Mouse (Mus musculus) E14TG2a.4 (cell line): ENCODE data around the gene Neurod1.

ENCODE experiments used
- H3K27me3 ChIP-seq: 2 replicates; pipeline ENCODE4 v1.6.1; 2014; ENCODE audit warnings: low read length, control low read depth; ENCODE audit not compliant: insufficient read depth
- H3K36me3 ChIP-seq: 2 replicates; pipeline ENCODE4 v1.6.1; 2014; ENCODE audit warnings: low read length, control low read depth; ENCODE audit not compliant: insufficient read depth
- H3K4me1 ChIP-seq: replicated peaks from 2 replicates; pipeline ENCODE4 v1.6.1; 2014; ENCODE audit warnings: low read depth, low read length, control low read depth
- H3K4me3 ChIP-seq: replicated peaks from 2 replicates; pipeline ENCODE4 v1.5.1; 2014; ENCODE audit warnings: mild to moderate bottlenecking, low read length
- H3K9me3 ChIP-seq: 2 replicates; pipeline ENCODE4 v1.6.1; 2014; ENCODE audit warnings: low read length, control low read depth
- CTCF ChIP-seq: conservative IDR thresholded peaks from 2 replicates; pipeline ENCODE4 v1.5.1; 2014; ENCODE audit warnings: low read length
- NANOG ChIP-seq: IDR thresholded peaks from 2 replicates; pipeline ENCODE4 v1.6.1; 2014; ENCODE audit warnings: borderline replicate concordance, low read length, mixed read lengths
- POU5F1 ChIP-seq: IDR thresholded peaks from 2 replicates; pipeline ENCODE4 v1.6.1; 2014; ENCODE audit warnings: low read length, borderline replicate concordance

Neurod1 gene

DNA sequence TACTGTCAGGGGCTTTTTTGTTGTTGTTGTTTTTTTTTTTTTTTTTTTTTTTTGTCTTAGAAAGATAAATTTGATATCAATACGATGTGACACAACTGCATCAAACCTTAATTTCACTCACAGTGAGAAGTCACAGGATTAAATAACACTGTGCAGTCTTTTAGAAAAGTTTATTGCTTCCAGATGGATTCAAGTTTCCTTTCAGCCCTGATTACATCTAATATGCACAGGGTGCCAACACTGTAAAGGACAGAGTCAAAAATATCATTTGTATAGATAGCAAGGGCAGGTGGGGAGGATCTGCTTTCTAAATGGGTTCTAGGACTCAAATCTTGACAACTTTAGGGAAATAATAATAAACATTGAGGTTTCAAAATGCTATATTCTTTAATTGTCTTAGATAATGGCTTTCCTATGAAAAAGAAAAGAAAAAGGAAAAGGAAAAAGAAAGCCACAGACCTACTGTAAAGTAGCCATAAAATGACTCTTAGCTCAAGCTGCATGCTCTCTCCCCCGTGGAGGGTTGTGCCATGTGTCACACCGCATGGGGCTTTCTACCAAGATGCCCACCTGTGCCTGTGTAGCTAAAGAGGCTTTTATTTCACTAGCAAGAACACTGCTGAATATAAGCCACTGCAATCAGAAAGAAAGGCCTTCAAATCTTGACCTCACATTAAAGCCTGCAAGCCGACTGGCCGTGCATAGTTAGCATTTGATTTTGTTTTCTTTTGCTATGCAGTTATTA is 50.7 kb downstream of the Neurod1 start:
- Histone ChIP-seq H3K9me3 (no peaks in the 10 kb centered on the region; the same call in 1 of the 2 replicates), H3K36me3 (no peaks in the 10 kb centered on the region), H3K4me3 (no peak overlapping the region), H3K27me3 (no peaks in the 10 kb centered on the region), H3K4me1 (no peaks in the 10 kb centered on the region)
- TF ChIP-seq NANOG (no peak), CTCF (no peak), POU5F1 (no peak)
